Mouse (Mus musculus) heart, postnatal 10 days (tissue): Measurements from ENCODE around the gene Acp7. TPM values are rescaled to one million over a fixed set of nuclear protein-coding genes. Genes with fewer than 3 reads are reported as not detected.
A peak's percentile ranks its signal among the peaks of the same experiment; 100 is the strongest.

Experiments
- DNase-seq, 2 experiments: peaks; one replicate each; pipeline ENCODE4 v3.0.0; 2021
- intact Hi-C: fragments of 180-260 bp; cut with DNase I; formaldehyde crosslinking; loops from one replicate; pipeline ENCODE4 v1.15.1; 2025
- total RNA-seq, 2 experiments: library from RNA; stranded (reverse); gene quantifications; 2 replicates each; pipeline ENCODE4 v1.2.3; 2021

Acp7 gene
- total RNA-seq, 2 experiments from 2014 or later: not detected

GRCm38 (mm10) chr7:28603136-28603535, 28.0 kb downstream of the Acp7 start:
- no peak for DNase-seq
- intact Hi-C loops: loop anchor here (5.0 kb wide), 2 partner anchors 71 to 124 kb away; no protein-coding TSS in a partner anchor

- peak; percentile 48 to 75 for DNase-seq
- intact Hi-C loops: loop anchor here (1.0 to 5.0 kb wide), 5 partner anchors 33 to 155 kb away; no protein-coding TSS in a partner anchor
Measured at GRCm38 (mm10) chr7:28601668-28602067, 29.5 kb downstream of the Acp7 start.

GRCm38 (mm10) chr7:28601029-28601428, 30.1 kb downstream of the Acp7 start:
- intact Hi-C loops: loop anchor here (1.0 to 5.0 kb wide), 5 partner anchors 33 to 155 kb away; no protein-coding TSS in a partner anchor
- peak; percentile 76 to 88 for DNase-seq

- intact Hi-C loops: no loop called here
Measured at GRCm38 (mm10) chr7:28598951-28599350, 32.2 kb downstream of the Acp7 start.

GRCm38 (mm10) chr7:28597642-28598446, 33.3 kb downstream of the Acp7 start, which contains the start of the genes Samd4b and Pak4:
Gene Samd4b (minus strand): TSS chr7:28598144.
Gene Pak4 (minus strand): TSS chr7:28598185.
- DNase-seq: peak; percentile 100
- intact Hi-C loops: no loop called here

More at GRCm38 (mm10) chr7:28598951-28599350, 32.2 kb downstream of the Acp7 start:
- no peak for DNase-seq

- DNase-seq: no peak
- intact Hi-C loops: no loop called here
Measured at GRCm38 (mm10) chr7:28597277-28597570, 33.9 kb downstream of the Acp7 start.

GRCm38 (mm10) chr7:28596436-28597276, 34.5 kb downstream of the Acp7 start:
- DNase-seq: no peak
- intact Hi-C loops: no loop called here

GRCm38 (mm10) chr7:28595751-28596435, 35.2 kb downstream of the Acp7 start:
- no peak for DNase-seq
- intact Hi-C loops: no loop called here

GRCm38 (mm10) chr7:28593206-28594111, 37.7 kb downstream of the Acp7 start:
- peak; percentile 77 to 80 for DNase-seq
- intact Hi-C loops: no loop called here

GRCm38 (mm10) chr7:28591862-28592261, 39.3 kb downstream of the Acp7 start:
- DNase-seq: no peak
- intact Hi-C loops: no loop called here

- intact Hi-C loops: no loop called here
- DNase-seq: no peak
Measured at GRCm38 (mm10) chr7:28587644-28588043, 43.5 kb downstream of the Acp7 start.

GRCm38 (mm10) chr7:28586663-28587411, 44.3 kb downstream of the Acp7 start:
- peak; percentile 45 to 50 for DNase-seq
- intact Hi-C loops: no loop called here

- intact Hi-C loops: no loop called here
- DNase-seq: no peak
Measured at GRCm38 (mm10) chr7:28585001-28585400, 46.1 kb downstream of the Acp7 start.

GRCm38 (mm10) chr7:28584468-28584867, 46.7 kb downstream of the Acp7 start:
- intact Hi-C loops: no loop called here
- no peak for DNase-seq

- intact Hi-C loops: no loop called here
- DNase-seq: no peak
Measured at GRCm38 (mm10) chr7:28583570-28584344, 47.4 kb downstream of the Acp7 start.

- intact Hi-C loops: no loop called here
- DNase-seq: no peak
Measured at GRCm38 (mm10) chr7:28582841-28583240, 48.3 kb downstream of the Acp7 start.

GRCm38 (mm10) chr7:28581721-28582120, 49.4 kb downstream of the Acp7 start:
- no peak for DNase-seq
- intact Hi-C loops: no loop called here

- no peak for DNase-seq
- intact Hi-C loops: no loop called here
Measured at GRCm38 (mm10) chr7:28579826-28580225, 51.3 kb downstream of the Acp7 start.
